Mouse (Mus musculus) bone marrow, adult 2 months (tissue): ENCODE results near the gene Creld1.

Experiments used
- CTCF ChIP-seq: fragments of 200-500 bp; IDR thresholded peaks from 2 replicates; pipeline ENCODE4 v1.5.1; 2011; ENCODE audit warnings: low read length, control low read depth; ENCODE audit not compliant: control insufficient read depth, insufficient read depth
- POLR2A ChIP-seq: fragments of 200-500 bp; IDR thresholded peaks from 2 replicates; pipeline ENCODE4 v1.6.1; 2011; ENCODE audit warnings: low read depth, mild to moderate bottlenecking, control low read depth, low read length, borderline replicate concordance; ENCODE audit not compliant: control insufficient read depth

GRCm38 (mm10) chr6:113514600-113514999, 31.5 kb downstream of the Creld1 start:
- TF ChIP-seq CTCF = no peak
- no peak for TF ChIP-seq POLR2A
